In the genomic region with DNA sequence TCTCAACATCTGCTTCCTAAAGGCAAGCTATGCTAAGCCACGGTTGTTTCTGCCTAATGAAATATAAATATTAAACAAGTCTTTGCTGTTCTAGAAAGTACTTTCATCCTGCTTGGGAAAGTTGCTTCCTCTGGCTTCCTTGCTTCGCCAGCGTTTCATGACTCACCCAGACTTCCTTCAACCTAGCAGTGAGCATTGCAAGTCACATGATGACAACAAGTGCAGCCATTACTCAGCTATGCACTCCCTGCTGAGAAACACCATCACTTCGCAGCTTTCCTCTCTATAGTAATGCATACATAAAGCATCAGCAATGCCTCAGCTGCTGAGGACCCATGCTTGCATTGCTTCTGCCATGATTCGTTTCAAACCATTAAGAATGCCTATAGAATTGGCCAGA, we compare ENCODE assay signal across 23 mouse cellular contexts.
DNase-seq lines count a peak whose midpoint lies in the region; ATAC-seq and TF ChIP-seq lines count a peak whose summit lies in the region.
"Had no signal": no experiment of that assay in that cellular context is flagged by ENCODE, and none has a peak within 500 bp of the region (broad histone marks: within the 10 kb centered on the region; RNA-seq: fewer than 3 reads in every experiment).

No protein-coding gene starts in this region.

- no peak overlapping the region for H3K4me2 ChIP-seq in kidney, postnatal 0 days (ENCODE audit: low read length)
- H3K4me2 ChIP-seq in kidney, embryonic 15.5 days = no peak overlapping the region
- no peak overlapping the region for H3K4me2 ChIP-seq in stomach, embryonic 15.5 days
- no peak overlapping the region for H3K4me2 ChIP-seq in hindbrain, embryonic 16.5 days (ENCODE audit: low read length)
- H3K4me2 ChIP-seq: embryonic facial prominence, embryonic 15.5 days; heart, embryonic 15.5 days; hindbrain, embryonic 13.5 days had no signal

- 63% methylated on average over 5 of the region's 5 CpGs for WGBS in kidney, postnatal 0 days
- 72% methylated on average over 5 of the region's 5 CpGs for WGBS in kidney, embryonic 15.5 days
- 52% methylated on average over 5 of the region's 5 CpGs for WGBS in stomach, embryonic 15.5 days
- 59% methylated on average over 5 of the region's 5 CpGs for WGBS in hindbrain, embryonic 16.5 days

- DNase-seq in kidney, postnatal 0 days (ENCODE audit: low spot score) = peak; percentile 9
- peak; percentile 0 for DNase-seq in 416B (ENCODE audit: low read depth)
- DNase-seq in ES-CJ7 (ENCODE audit: low read depth, low spot score) = peak; percentile 3
- DNase-seq in thymus, postnatal 0 days (ENCODE audit: low spot score) = no peak
- no peak for DNase-seq in testis, postnatal 10 days (ENCODE audit: low spot score)
- DNase-seq: adrenal gland, postnatal 14 days; cerebellum, adult 11-12 months; cerebellum, adult 9-10 months; cerebellum, postnatal 25 days; gastrocnemius, postnatal 10 days; heart, adult 18-20 months; heart, postnatal 14 days had no signal

- no peaks in the 10 kb centered on the region for H3K9me3 ChIP-seq in kidney, postnatal 0 days (replicated peaks; ENCODE audit: low read length)
- no peaks in the 10 kb centered on the region for H3K9me3 ChIP-seq in kidney, embryonic 15.5 days (replicated peaks)
- H3K9me3 ChIP-seq in stomach, embryonic 15.5 days = no peaks in the 10 kb centered on the region
- no peaks in the 10 kb centered on the region for H3K9me3 ChIP-seq in hindbrain, embryonic 16.5 days (ENCODE audit: control insufficient read depth, low read length)
- H3K9me3 ChIP-seq: embryonic facial prominence, embryonic 15.5 days; forebrain, embryonic 10.5 days; heart, embryonic 10.5 days; heart, embryonic 15.5 days; hindbrain, embryonic 13.5 days had no signal

- no peak overlapping the region for H3K27ac ChIP-seq in kidney, postnatal 0 days
- H3K27ac ChIP-seq in kidney, embryonic 15.5 days = no peak overlapping the region
- no peak overlapping the region for H3K27ac ChIP-seq in stomach, embryonic 15.5 days
- no peak overlapping the region for H3K27ac ChIP-seq in hindbrain, embryonic 16.5 days (ENCODE audit: low read depth, low read length)
- H3K27ac ChIP-seq: embryonic facial prominence, embryonic 15.5 days; forebrain, embryonic 10.5 days; heart, embryonic 10.5 days; heart, embryonic 15.5 days; hindbrain, embryonic 13.5 days had no signal

- no peaks in the 10 kb centered on the region for H3K36me3 ChIP-seq in kidney, postnatal 0 days (ENCODE audit: insufficient read depth, low read length)
- no peaks in the 10 kb centered on the region for H3K36me3 ChIP-seq in kidney, embryonic 15.5 days
- H3K36me3 ChIP-seq in stomach, embryonic 15.5 days = no peaks in the 10 kb centered on the region
- H3K36me3 ChIP-seq in hindbrain, embryonic 16.5 days (ENCODE audit: control insufficient read depth, insufficient read depth, low read length) = no peaks in the 10 kb centered on the region
- H3K36me3 ChIP-seq: embryonic facial prominence, embryonic 15.5 days; forebrain, embryonic 10.5 days; heart, embryonic 10.5 days; heart, embryonic 15.5 days; hindbrain, embryonic 13.5 days had no signal

- H3K27me3 ChIP-seq in kidney, postnatal 0 days (ENCODE audit: insufficient read depth, low read length) = no peaks in the 10 kb centered on the region
- no peaks in the 10 kb centered on the region for H3K27me3 ChIP-seq in kidney, embryonic 15.5 days
- H3K27me3 ChIP-seq in stomach, embryonic 15.5 days (replicated peaks) = no peaks in the 10 kb centered on the region
- no peaks in the 10 kb centered on the region for H3K27me3 ChIP-seq in hindbrain, embryonic 16.5 days (replicated peaks; ENCODE audit: control insufficient read depth, insufficient read depth, low read length)
- H3K27me3 ChIP-seq: CH12.LX; embryonic facial prominence, embryonic 15.5 days; heart, embryonic 15.5 days; hindbrain, embryonic 13.5 days had no signal

- no peak overlapping the region for H3K4me3 ChIP-seq in kidney, postnatal 0 days (replicated peaks; ENCODE audit: low read depth, low read length)
- no peak overlapping the region for H3K4me3 ChIP-seq in kidney, embryonic 15.5 days (replicated peaks)
- H3K4me3 ChIP-seq in stomach, embryonic 15.5 days (replicated peaks) = no peak overlapping the region
- H3K4me3 ChIP-seq in hindbrain, embryonic 16.5 days (ENCODE audit: low read length) = no peak overlapping the region
- H3K4me3 ChIP-seq: embryonic facial prominence, embryonic 15.5 days; erythroblast, embryonic 14.5 days; forebrain, embryonic 10.5 days; heart, embryonic 10.5 days; heart, embryonic 15.5 days; hindbrain, embryonic 13.5 days had no signal

- no peak overlapping the region for H3K9ac ChIP-seq in kidney, postnatal 0 days (ENCODE audit: low read depth, low read length)
- H3K9ac ChIP-seq in kidney, embryonic 15.5 days = no peak overlapping the region
- H3K9ac ChIP-seq in stomach, embryonic 15.5 days = no peak overlapping the region
- no peak overlapping the region for H3K9ac ChIP-seq in hindbrain, embryonic 16.5 days (ENCODE audit: low read depth, low read length)
- H3K9ac ChIP-seq: embryonic facial prominence, embryonic 15.5 days; heart, embryonic 15.5 days; hindbrain, embryonic 13.5 days had no signal

- TF ChIP-seq CTCF in kidney, postnatal 0 days (IDR thresholded peaks at IDR 0.05; ENCODE audit: low read depth) = no peak

- no peak for ATAC-seq in kidney, postnatal 0 days (replicated peaks; ENCODE audit: low FRiP score, low read depth)
- ATAC-seq in kidney, embryonic 15.5 days (replicated peaks; ENCODE audit: low FRiP score) = no peak
- peak; percentile 56; the same call in 1 of the 2 replicates for ATAC-seq in stomach, embryonic 15.5 days (ENCODE audit: insufficient read depth, low FRiP score, low read depth)
- no peak for ATAC-seq in hindbrain, embryonic 16.5 days
- ATAC-seq: forebrain, embryonic 16.5 days had no signal

- H3K4me1 ChIP-seq in kidney, postnatal 0 days (replicated peaks; ENCODE audit: insufficient read depth, low read length) = no peaks in the 10 kb centered on the region
- no peaks in the 10 kb centered on the region for H3K4me1 ChIP-seq in kidney, embryonic 15.5 days
- no peaks in the 10 kb centered on the region for H3K4me1 ChIP-seq in stomach, embryonic 15.5 days
- no peaks in the 10 kb centered on the region for H3K4me1 ChIP-seq in hindbrain, embryonic 16.5 days (ENCODE audit: control insufficient read depth, insufficient read depth, low read depth, low read length)
- H3K4me1 ChIP-seq: embryonic facial prominence, embryonic 15.5 days; forebrain, embryonic 10.5 days; heart, embryonic 10.5 days; heart, embryonic 15.5 days; hindbrain, embryonic 13.5 days had no signal

Comparison
In these comparisons a context has a peak if more than half of its experiments do, and no peak if none do; other contexts are left out.
1. DNase-seq: peak in kidney, postnatal 0 days (single experiment), 416B (single experiment) and ES-CJ7 (single experiment); none in thymus, postnatal 0 days (single experiment) and testis, postnatal 10 days (single experiment).